Mouse (Mus musculus) MEL (cell line): ENCODE measurements around the gene Cdk2ap2. TPM values are rescaled to one million over a fixed set of nuclear protein-coding genes. Genes with fewer than 3 reads are reported as not detected.

Source experiments
- DNase-seq: peaks from one replicate; pipeline ENCODE4 v3.0.0; 2011; ENCODE audit warnings: low read depth, low spot score
- H3K27ac ChIP-seq: 2 replicates; pipeline ENCODE4 v1.5.1; 2012; ENCODE audit warnings: low read depth, mild to moderate bottlenecking, control low read depth, low read length, moderate library complexity; ENCODE audit not compliant: control insufficient read depth
- H3K27me3 ChIP-seq, 2 experiments: fragments of 150-350 bp in 1 of 2; sonication (generic) in 1 of 2; 2 replicates each; pipeline ENCODE4 v1.6.1; 2012; ENCODE audit warnings: low read length in 2 of 2, mild to moderate bottlenecking in 2 of 2, improper control_type of control experiment in 1 of 2, moderate library complexity in 1 of 2; ENCODE audit not compliant: insufficient read depth in 2 of 2, control insufficient read depth in 1 of 2
- H3K36me3 ChIP-seq, 2 experiments: 2 replicates each; pipeline ENCODE4 v1.6.1; 2012 to 2014; ENCODE audit warnings: low read length in 2 of 2, improper control_type of control experiment in 1 of 2, inconsistent platforms in 1 of 2, mild to moderate bottlenecking in 1 of 2; ENCODE audit not compliant: insufficient read depth in 2 of 2, control insufficient read depth in 1 of 2
- H3K4me1 ChIP-seq, 2 experiments: fragments of 150-350 bp in 1 of 2; sonication (generic) in 1 of 2; 2 replicates each; pipeline ENCODE4 v1.6.1; 2012; ENCODE audit warnings: low read length in 2 of 2, improper control_type of control experiment in 1 of 2, mild to moderate bottlenecking in 1 of 2; ENCODE audit not compliant: insufficient read depth in 2 of 2, control insufficient read depth in 1 of 2
- H3K4me3 ChIP-seq, 2 experiments: fragments of 150-350 bp in 1 of 2; sonication (generic) in 1 of 2; 2 replicates each; pipeline ENCODE4 v1.5.1; 2012; ENCODE audit warnings: low read depth in 2 of 2, low read length in 2 of 2, mild to moderate bottlenecking in 2 of 2, moderate library complexity in 2 of 2, control low read depth in 1 of 2, improper control_type of control experiment in 1 of 2; ENCODE audit not compliant: control insufficient read depth in 1 of 2, insufficient read depth in 1 of 2
- H3K79me2 ChIP-seq: 2 replicates; pipeline ENCODE4 v1.6.1; 2012; ENCODE audit warnings: mild to moderate bottlenecking, low read length, moderate library complexity; ENCODE audit not compliant: control insufficient read depth, poor library complexity, insufficient read depth
- H3K9ac ChIP-seq: 2 replicates; pipeline ENCODE4 v1.6.1; 2012; ENCODE audit warnings: low read depth, mild to moderate bottlenecking, control low read depth, low read length, moderate library complexity; ENCODE audit not compliant: control insufficient read depth, poor library complexity, severe bottlenecking
- H3K9me3 ChIP-seq: fragments of 150-350 bp; sonication (generic); replicated peaks from 2 replicates; pipeline ENCODE4 v1.6.1; 2012; ENCODE audit warnings: mild to moderate bottlenecking, low read length, improper control_type of control experiment, moderate library complexity; ENCODE audit not compliant: insufficient read depth
- BHLHE40 ChIP-seq: IDR thresholded peaks from 2 replicates; pipeline ENCODE4 v1.6.1; 2012; ENCODE audit warnings: low read depth, mild to moderate bottlenecking, inconsistent platforms, low read length, improper control_type of control experiment, borderline replicate concordance
- CHD2 ChIP-seq: IDR thresholded peaks from 2 replicates; pipeline ENCODE4 v1.6.1; 2011; ENCODE audit warnings: low read length, improper control_type of control experiment
- CTCF ChIP-seq, 3 experiments: IDR thresholded peaks in 2 of 3; conservative IDR thresholded peaks in 1 of 3; 2 replicates each; pipeline ENCODE4 v1.5.1; 2011 to 2012; ENCODE audit warnings: low read length in 3 of 3, low read depth in 2 of 3, mild to moderate bottlenecking in 2 of 3, improper control_type of control experiment in 1 of 3, inconsistent platforms in 1 of 3, mixed read lengths in 1 of 3, moderate library complexity in 1 of 3; ENCODE audit not compliant: control insufficient read depth in 1 of 3, insufficient read depth in 1 of 3, poor library complexity in 1 of 3, severe bottlenecking in 1 of 3
- E2F4 ChIP-seq: IDR thresholded peaks from 2 replicates; pipeline ENCODE4 v1.6.1; 2011; ENCODE audit warnings: low read depth, low read length, improper control_type of control experiment, borderline replicate concordance
- ELF1 ChIP-seq: IDR thresholded peaks from 2 replicates; pipeline ENCODE4 v1.6.1; 2014; ENCODE audit warnings: low read depth, mild to moderate bottlenecking, inconsistent platforms, low read length, improper control_type of control experiment, moderate library complexity
- ETS1 ChIP-seq: IDR thresholded peaks from 2 replicates; pipeline ENCODE4 v1.6.1; 2012; ENCODE audit warnings: low read depth, mild to moderate bottlenecking, inconsistent platforms, low read length, improper control_type of control experiment, moderate library complexity
- GABPA ChIP-seq: IDR thresholded peaks from 2 replicates; pipeline ENCODE4 v1.6.1; 2012; ENCODE audit warnings: low read depth, mild to moderate bottlenecking, inconsistent platforms, low read length, improper control_type of control experiment, moderate library complexity
- HCFC1 ChIP-seq: IDR thresholded peaks from 2 replicates; pipeline ENCODE4 v1.6.1; 2012; ENCODE audit warnings: low read depth, mild to moderate bottlenecking, inconsistent platforms, low read length, improper control_type of control experiment, moderate library complexity
- JUND ChIP-seq: IDR thresholded peaks from 2 replicates; pipeline ENCODE4 v1.6.1; 2011; ENCODE audit warnings: low read depth, mild to moderate bottlenecking, improper control_type of control experiment, low read length
- MAZ ChIP-seq: IDR thresholded peaks from 2 replicates; pipeline ENCODE4 v1.6.1; 2012; ENCODE audit warnings: low read depth, mild to moderate bottlenecking, inconsistent platforms, low read length, improper control_type of control experiment
- MYC ChIP-seq: IDR thresholded peaks from 2 replicates; pipeline ENCODE4 v1.6.1; 2011; ENCODE audit warnings: low read depth, mild to moderate bottlenecking, low read length, improper control_type of control experiment, moderate library complexity
- NELFE ChIP-seq: IDR thresholded peaks from 2 replicates; pipeline ENCODE4 v1.6.1; 2011; ENCODE audit warnings: low read depth, low read length, improper control_type of control experiment
- NRF1 ChIP-seq: IDR thresholded peaks from 2 replicates; pipeline ENCODE4 v1.6.1; 2014; ENCODE audit warnings: low read depth, mild to moderate bottlenecking, inconsistent platforms, low read length, improper control_type of control experiment, moderate library complexity; ENCODE audit not compliant: poor library complexity, insufficient read depth, severe bottlenecking
- POLR2A ChIP-seq, 2 experiments: IDR thresholded peaks; 2 replicates each; pipeline ENCODE4 v1.6.1; 2011 to 2012; ENCODE audit warnings: low read length in 2 of 2, mild to moderate bottlenecking in 2 of 2, control low read depth in 1 of 2, improper control_type of control experiment in 1 of 2, low read depth in 1 of 2, moderate library complexity in 1 of 2; ENCODE audit not compliant: control insufficient read depth in 1 of 2, insufficient read depth in 1 of 2, poor library complexity in 1 of 2
- RAD21 ChIP-seq: IDR thresholded peaks from 2 replicates; pipeline ENCODE4 v1.6.1; 2011; ENCODE audit warnings: mild to moderate bottlenecking, low read depth, low read length, improper control_type of control experiment
- RCOR1 ChIP-seq: IDR thresholded peaks from 2 replicates; pipeline ENCODE4 v1.6.1; 2012; ENCODE audit warnings: low read depth, mild to moderate bottlenecking, inconsistent platforms, low read length, improper control_type of control experiment
- SIN3A ChIP-seq: IDR thresholded peaks from 2 replicates; pipeline ENCODE4 v1.6.1; 2012; ENCODE audit warnings: low read length, improper control_type of control experiment, inconsistent platforms
- SMC3 ChIP-seq: IDR thresholded peaks from 2 replicates; pipeline ENCODE4 v1.6.1; 2011; ENCODE audit warnings: low read depth, low read length, improper control_type of control experiment
- TAL1 ChIP-seq: IDR thresholded peaks from 2 replicates; pipeline ENCODE4 v1.6.1; 2012; ENCODE audit warnings: mild to moderate bottlenecking, inconsistent platforms, low read length, moderate library complexity, mixed read lengths
- TBP ChIP-seq: IDR thresholded peaks from 2 replicates; pipeline ENCODE4 v1.8.0; 2011; ENCODE audit warnings: low read depth, low read length, improper control_type of control experiment
- TCF12 ChIP-seq: IDR thresholded peaks from 2 replicates; pipeline ENCODE4 v1.6.1; 2014; ENCODE audit warnings: low read depth, mild to moderate bottlenecking, inconsistent platforms, low read length, improper control_type of control experiment, moderate library complexity
- USF1 ChIP-seq: IDR thresholded peaks from 2 replicates; pipeline ENCODE4 v1.6.1; 2014; ENCODE audit warnings: low read depth, mild to moderate bottlenecking, inconsistent platforms, low read length, improper control_type of control experiment, moderate library complexity
- USF2 ChIP-seq, 2 experiments: IDR thresholded peaks; 2 replicates each; pipeline ENCODE4 v1.6.1; 2011 to 2012; ENCODE audit warnings: improper control_type of control experiment in 2 of 2, low read length in 2 of 2, borderline replicate concordance in 1 of 2, inconsistent platforms in 1 of 2, low read depth in 1 of 2, mild to moderate bottlenecking in 1 of 2; ENCODE audit not compliant: insufficient read depth in 1 of 2
- ZC3H11A ChIP-seq: IDR thresholded peaks from 2 replicates; pipeline ENCODE4 v1.6.1; 2012; ENCODE audit warnings: low read depth, mild to moderate bottlenecking, inconsistent platforms, low read length, improper control_type of control experiment
- polyA plus RNA-seq, 2 experiments: library from polyadenylated mRNA; stranded (reverse) in 1 of 2; unstranded in 1 of 2; fragments of >175 nt in 1 of 2; fragments of >200 nt in 1 of 2; gene quantifications; 2 replicates each; pipeline versions ENCODE4 v1.2.1 to v1.2.4; 2012; ENCODE audit warnings: low replicate concordance in 2 of 2, low read depth in 1 of 2; ENCODE audit not compliant: insufficient read length in 2 of 2, insufficient read depth in 1 of 2, missing spikeins in 1 of 2
- total RNA-seq: library from RNA; depleted of rRNA; stranded (reverse); fragments of 300-350 nt; gene quantifications from 2 replicates; pipeline ENCODE4 v1.2.3, GENCODE M21; 2012

Cdk2ap2 gene
- total and polyA plus RNA-seq, 3 experiments, result 53.5 to 97.6 TPM; not detected in 1

DNA sequence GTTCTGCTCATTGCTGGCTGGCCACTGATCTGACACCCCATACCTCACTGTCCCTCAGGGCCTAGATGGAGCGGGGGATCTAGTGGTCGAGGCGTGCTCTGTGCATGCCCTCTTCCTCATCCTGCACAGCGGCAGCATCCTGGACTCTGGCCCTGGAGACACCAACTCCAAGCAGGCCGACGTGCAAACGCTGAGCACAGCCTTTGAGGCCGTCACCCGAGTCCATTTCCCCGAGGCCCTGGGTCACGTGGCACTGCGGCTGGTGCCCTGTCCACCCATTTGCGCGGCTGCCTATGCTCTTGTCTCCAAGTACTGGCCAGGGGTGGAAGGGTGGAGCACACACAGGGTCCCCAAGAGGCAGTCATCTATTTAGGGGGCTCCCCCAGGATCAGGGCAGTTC, 9.7 kb downstream of the Cdk2ap2 start:
- no peaks in the 10 kb centered on the region for H3K27me3 ChIP-seq
- no peak overlapping the region for H3K4me3 ChIP-seq
- no peaks in the 10 kb centered on the region for H3K4me1 ChIP-seq
- H3K36me3 ChIP-seq, result no peaks in the 10 kb centered on the region
- H3K27ac ChIP-seq, result no peak overlapping the region
- DNase-seq, result no peak
- H3K79me2 ChIP-seq, result 0 out of 2 replicates have a peak, but pooled peaks cover 1% of the 10 kb centered on the region
- no peak overlapping the region for H3K9ac ChIP-seq
- TF ChIP-seq ETS1 (no peak), RCOR1 (no peak), ZC3H11A (no peak), POLR2A (IDR thresholded peaks at IDR 0.05; ENCODE audit: control insufficient read depth in 1 of 2, insufficient read depth in 1 of 2, low read depth in 1 of 2, low read length in 2 of 2, poor library complexity in 1 of 2) (no peak), MAZ (no peak), NELFE (no peak), SIN3A (no peak)
- no peaks in the 10 kb centered on the region for H3K9me3 ChIP-seq

- H3K27ac ChIP-seq, result no peak overlapping the region
- H3K4me1 ChIP-seq, result peaks cover 5 to 10% of the 10 kb centered on the region in 2 experiments
- peaks cover 0 to 9% of the 10 kb centered on the region in 2 experiments; a peak in 2 of 4 replicates for H3K36me3 ChIP-seq
- H3K9me3 ChIP-seq, result no peaks in the 10 kb centered on the region
- no peaks in the 10 kb centered on the region for H3K79me2 ChIP-seq
- H3K9ac ChIP-seq, result no peak overlapping the region
- no peaks in the 10 kb centered on the region for H3K27me3 ChIP-seq
- H3K4me3 ChIP-seq, result no peak overlapping the region
- DNase-seq, result no peak
- TF ChIP-seq POLR2A (IDR thresholded peaks at IDR 0.05; ENCODE audit: control insufficient read depth in 1 of 2, insufficient read depth in 1 of 2, low read depth in 1 of 2, low read length in 2 of 2, poor library complexity in 1 of 2) (no peak), CHD2 (no peak), SIN3A (no peak), TAL1 (no peak), SMC3 (no peak), ELF1 (no peak), USF1 (no peak), MYC (no peak), JUND (no peak), RAD21 (no peak), E2F4 (no peak), MAZ (no peak), GABPA (no peak), NRF1 (no peak), CTCF (IDR thresholded peaks at IDR 0.05 in 2 of 3, conservative IDR thresholded peaks at IDR 0.05 in 1 of 3; ENCODE audit: control insufficient read depth in 1 of 3, insufficient read depth in 1 of 3, low read depth in 2 of 3, low read length in 3 of 3, poor library complexity in 1 of 3, severe bottlenecking in 1 of 3) (no peak), HCFC1 (no peak), TBP (no peak), BHLHE40 (no peak), TCF12 (no peak), USF2 (IDR thresholded peaks at IDR 0.05; ENCODE audit: borderline replicate concordance in 1 of 2, insufficient read depth in 1 of 2, low read depth in 1 of 2, low read length in 2 of 2) (no peak)
Observed at GRCm38 (mm10) chr19:4108535-4108934, 11.6 kb downstream of the Cdk2ap2 start.
